Mouse (Mus musculus): ENCODE measurements around the gene Rabepk. TPM values are rescaled to one million over a fixed set of nuclear protein-coding genes. Genes with fewer than 3 reads are reported as not detected.

Rabepk gene
- total and polyA plus RNA-seq, 3 experiments, result 62.1 to 88.4 (median 68.8) TPM

GRCm38 (mm10) chr2:34777237-34777868 lies 22.4 kb downstream of the Rabepk start:
- dilution Hi-C loops (cut with MboI; ENCODE audit: extremely low pct_ligation_motif_present, extremely low pct_unique_long_range_greater_than_20kb, low sequenced_read_pairs), result no loop called here
- DNase-seq (ENCODE audit: extremely low read depth), result no peak
- H3K4me1 ChIP-seq (ENCODE audit: control insufficient read depth in 1 of 2, insufficient read depth in 2 of 2), result peaks cover 0 to 50% of the 10 kb centered on the region in 2 experiments; a peak in 2 of 4 replicates

GRCm38 (mm10) chr2:34774493-34774892 lies 25.2 kb downstream of the Rabepk start:
- H3K9ac ChIP-seq (ENCODE audit: insufficient read depth, low read depth), result peak overlapping the region; percentile 83; the same call in 1 of the 2 replicates
- no peak for TF ChIP-seq NRF1 (IDR thresholded peaks at IDR 0.05; ENCODE audit: low read depth, low read length)
- no peak for TF ChIP-seq MXI1 (IDR thresholded peaks at IDR 0.05; ENCODE audit: low read depth, low read length)
- no peak for TF ChIP-seq GABPA (IDR thresholded peaks at IDR 0.05; ENCODE audit: insufficient replicate concordance, low read depth, low read length)
- TF ChIP-seq SMC3 (IDR thresholded peaks at IDR 0.05; ENCODE audit: low read depth, low read length), result no peak
- no peak for TF ChIP-seq IRF4 (IDR thresholded peaks at IDR 0.05; ENCODE audit: low read depth, low read length)
- no peak for TF ChIP-seq ZNF384 (IDR thresholded peaks at IDR 0.05; ENCODE audit: low read depth, low read length)
- no peak for TF ChIP-seq SIN3A (IDR thresholded peaks at IDR 0.05; ENCODE audit: low read length)
- no peak for TF ChIP-seq JUN (IDR thresholded peaks at IDR 0.05; ENCODE audit: insufficient read depth, low read depth, low read length)
- no peak for TF ChIP-seq USF1 (IDR thresholded peaks at IDR 0.05; ENCODE audit: low read depth, low read length)
- TF ChIP-seq TCF12 (IDR thresholded peaks at IDR 0.05; ENCODE audit: low read depth, low read length), result no peak
- no peak for TF ChIP-seq ZKSCAN1 (IDR thresholded peaks at IDR 0.05; ENCODE audit: borderline replicate concordance, low read depth, low read length)
- TF ChIP-seq HCFC1 (IDR thresholded peaks at IDR 0.05; ENCODE audit: low read depth, low read length), result no peak
- in situ Hi-C loops (cut with MboI; ENCODE audit: low pct_ligation_motif_present, low pct_unique_long_range_greater_than_20kb, low sequenced_read_pairs), result no loop called here
- H3K9me3 ChIP-seq (replicated peaks; ENCODE audit: low read length), result no peaks in the 10 kb centered on the region
- H3K27ac ChIP-seq (ENCODE audit: insufficient read depth, low read depth), result no peak overlapping the region
- H3K36me3 ChIP-seq (replicated peaks in 1 of 2; ENCODE audit: control insufficient read depth in 1 of 2, insufficient read depth in 1 of 2, low read length in 1 of 2), result peaks cover 50 to 72% of the 10 kb centered on the region in 2 experiments
- no peaks in the 10 kb centered on the region for H3K27me3 ChIP-seq (replicated peaks)
- peak overlapping the region; percentile 99 for H3K4me2 ChIP-seq (ENCODE audit: insufficient read depth, low read depth, poor library complexity, severe bottlenecking)
- peaks cover 2 to 53% of the 10 kb centered on the region in 2 experiments; a peak in 2 of 4 replicates for H3K4me1 ChIP-seq (ENCODE audit: control insufficient read depth in 1 of 2, insufficient read depth in 2 of 2)
- dilution Hi-C loops (cut with MboI; ENCODE audit: extremely low pct_ligation_motif_present, extremely low pct_unique_long_range_greater_than_20kb, low sequenced_read_pairs), result no loop called here
- no peak for DNase-seq (ENCODE audit: extremely low read depth)
- peak overlapping the region; percentile 74 to 99 (median 97) for H3K4me3 ChIP-seq (replicated peaks in 1 of 3; ENCODE audit: low read depth in 2 of 3, low read length in 2 of 3, poor library complexity in 1 of 3)
- peaks cover 75% of the 10 kb centered on the region for H3K79me2 ChIP-seq (replicated peaks; ENCODE audit: control insufficient read depth, extremely low read depth, insufficient read depth, poor library complexity, severe bottlenecking)

More at GRCm38 (mm10) chr2:34777237-34777868, 22.4 kb downstream of the Rabepk start:
- peak overlapping the region; percentile 95; the same call in 1 of the 2 replicates for H3K4me2 ChIP-seq (ENCODE audit: insufficient read depth, low read depth, poor library complexity, severe bottlenecking)
- H3K27me3 ChIP-seq (replicated peaks), result no peaks in the 10 kb centered on the region
- in situ Hi-C loops (cut with MboI; ENCODE audit: low pct_ligation_motif_present, low pct_unique_long_range_greater_than_20kb, low sequenced_read_pairs), result loop anchor here (25.0 kb wide), 1 partner anchor 335 kb away; the partner anchor contains the start of genes AI182371 and Cntrl
- H3K9ac ChIP-seq (ENCODE audit: insufficient read depth, low read depth), result peak overlapping the region; percentile 23; the same call in 1 of the 2 replicates
- no peaks in the 10 kb centered on the region for H3K9me3 ChIP-seq (replicated peaks; ENCODE audit: low read length)
- no peak overlapping the region for H3K4me3 ChIP-seq (replicated peaks in 1 of 3; ENCODE audit: low read depth in 2 of 3, low read length in 2 of 3, poor library complexity in 1 of 3)
- peaks cover 61% of the 10 kb centered on the region for H3K79me2 ChIP-seq (replicated peaks; ENCODE audit: control insufficient read depth, extremely low read depth, insufficient read depth, poor library complexity, severe bottlenecking)
- TF ChIP-seq ETS1 (conservative IDR thresholded peaks at IDR 0.05; ENCODE audit: low read depth, low read length) (no peak), RAD21 (IDR thresholded peaks at IDR 0.05; ENCODE audit: low read depth, low read length) (no peak), ELF1 (IDR thresholded peaks at IDR 0.05; ENCODE audit: low read depth, low read length) (no peak)
- peaks cover 63 to 89% of the 10 kb centered on the region in 2 experiments for H3K36me3 ChIP-seq (replicated peaks in 1 of 2; ENCODE audit: control insufficient read depth in 1 of 2, insufficient read depth in 1 of 2, low read length in 1 of 2)
- no peak overlapping the region for H3K27ac ChIP-seq (ENCODE audit: insufficient read depth, low read depth)

All from CH12.LX (cell line).